Mouse (Mus musculus): ENCODE measurements around the gene Fgfr1op. TPM values are rescaled to one million over a fixed set of nuclear protein-coding genes. Genes with fewer than 3 reads are reported as not detected.

Gene Fgfr1op
- total RNA-seq, 2 experiments from 2014 or later, result 12.3 to 13.8 TPM

Other genes starting within 250 kb of the Fgfr1op start
- 1 to 10 TPM; 1.8 to 2.6 TPM for gene Tagap, start 239.5 kb upstream of the Fgfr1op start, total RNA-seq (2021)
- 10 to 100 TPM; 27.5 to 39.6 TPM for gene Rsph3a, start 219.9 kb upstream of the Fgfr1op start, total RNA-seq (2021)
- gene Gm49673, start 17.7 kb upstream of the Fgfr1op start, total RNA-seq (2021), result not detected
- 10 to 100 TPM; 20.2 to 25.2 TPM for gene Rnaset2a, start 17.4 kb upstream of the Fgfr1op start, total RNA-seq (2021)
- gene Ccr6, start 70.5 kb downstream of the Fgfr1op start, total RNA-seq (2021), result not detected
- 100 to 1,000 TPM; 784 to 801 TPM for gene Mpc1, start 117.4 kb downstream of the Fgfr1op start, total RNA-seq (2021)
- 10 to 100 TPM; 15.9 to 17.6 TPM for gene Sft2d1, start 145.6 kb downstream of the Fgfr1op start, total RNA-seq (2021)
- under 1 TPM; 0.25 to 0.44 TPM for gene Prr18, start 172.0 kb downstream of the Fgfr1op start, total RNA-seq (2021)
- under 1 TPM; 0.31 to 0.47 TPM for gene T2, start 190.5 kb downstream of the Fgfr1op start, total RNA-seq (2021)

Measured in heart, postnatal 25 days (tissue).